Mouse (Mus musculus): ENCODE data around the gene Kcnn3. TPM values are rescaled to one million over a fixed set of nuclear protein-coding genes. Genes with fewer than 3 reads are reported as not detected.

The Kcnn3 gene
- total and polyA plus RNA-seq, 2 experiments from 2014 or later, result 7.3 to 23.3 TPM

GRCm38 (mm10) chr3:89534566-89535097 is 14.7 kb downstream of the Kcnn3 start:
- Histone ChIP-seq H3K27me3 (ENCODE audit: insufficient read depth, low read length) (no peaks in the 10 kb centered on the region), H3K9ac (replicated peaks; ENCODE audit: low read length, poor library complexity, severe bottlenecking) (no peak overlapping the region), H3K36me3 (ENCODE audit: insufficient read depth, low read length) (no peaks in the 10 kb centered on the region), H3K4me1 (ENCODE audit: insufficient read depth, low read length) (no peaks in the 10 kb centered on the region; the same call in 1 of the 2 replicates), H3K27ac (ENCODE audit: low read depth, low read length) (no peak overlapping the region; the same call in 1 of the 2 replicates), H3K4me2 (ENCODE audit: low read depth, low read length, poor library complexity, severe bottlenecking) (no peak overlapping the region), H3K9me3 (ENCODE audit: low read length) (no peaks in the 10 kb centered on the region), H3K4me3 (ENCODE audit: low read depth, low read length) (no peak overlapping the region)
- ATAC-seq (ENCODE audit: low FRiP score) (peak; percentile 56), DNase-seq (ENCODE audit: low spot score) (peak; percentile 78)
- no peak for TF ChIP-seq CTCF (IDR thresholded peaks at IDR 0.05)
- WGBS, result 31% methylated on average over 6 of the region's 6 CpGs

DNA sequence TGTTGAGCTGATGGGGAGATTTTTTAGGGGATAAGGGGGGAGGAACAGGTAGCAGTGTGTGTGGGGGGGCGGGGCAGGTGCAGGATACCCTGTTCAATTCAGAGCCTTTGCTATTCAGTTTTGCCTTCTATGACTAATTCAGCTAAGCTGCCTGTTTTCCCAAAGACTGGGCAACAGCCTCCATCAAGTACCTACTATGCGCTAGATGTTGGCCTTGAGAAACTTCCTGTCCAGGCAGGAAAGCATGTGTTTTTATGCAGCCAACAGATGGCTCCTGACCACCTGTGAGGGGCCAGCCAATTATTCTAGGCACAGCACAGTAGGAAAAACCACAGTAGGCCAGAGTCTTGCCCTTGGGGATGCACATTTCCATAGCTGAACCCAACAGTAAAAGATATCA is 15.2 kb downstream of the Kcnn3 start:
- Histone ChIP-seq H3K4me1 (ENCODE audit: insufficient read depth, low read length) (no peaks in the 10 kb centered on the region; the same call in 1 of the 2 replicates), H3K9me3 (ENCODE audit: low read length) (no peaks in the 10 kb centered on the region), H3K4me2 (ENCODE audit: low read depth, low read length, poor library complexity, severe bottlenecking) (no peak overlapping the region), H3K27ac (ENCODE audit: low read depth, low read length) (no peak overlapping the region; the same call in 1 of the 2 replicates), H3K9ac (replicated peaks; ENCODE audit: low read length, poor library complexity, severe bottlenecking) (no peak overlapping the region), H3K36me3 (ENCODE audit: insufficient read depth, low read length) (no peaks in the 10 kb centered on the region), H3K27me3 (ENCODE audit: insufficient read depth, low read length) (no peaks in the 10 kb centered on the region), H3K4me3 (ENCODE audit: low read depth, low read length) (no peak overlapping the region)
- TF ChIP-seq CTCF (IDR thresholded peaks at IDR 0.05), result no peak
- DNase-seq (ENCODE audit: low spot score) (no peak), ATAC-seq (ENCODE audit: low FRiP score) (no peak)
- WGBS, result 83% methylated on average over 2 of the region's 2 CpGs

- DNase-seq (ENCODE audit: low spot score) (no peak), ATAC-seq (ENCODE audit: low FRiP score) (no peak)
- Histone ChIP-seq H3K4me3 (ENCODE audit: low read depth, low read length) (no peak overlapping the region), H3K4me1 (ENCODE audit: insufficient read depth, low read length) (no peaks in the 10 kb centered on the region; the same call in 1 of the 2 replicates), H3K36me3 (ENCODE audit: insufficient read depth, low read length) (no peaks in the 10 kb centered on the region), H3K27ac (ENCODE audit: low read depth, low read length) (no peak overlapping the region), H3K9me3 (ENCODE audit: low read length) (no peaks in the 10 kb centered on the region), H3K9ac (replicated peaks; ENCODE audit: low read length, poor library complexity, severe bottlenecking) (no peak overlapping the region), H3K27me3 (ENCODE audit: insufficient read depth, low read length) (no peaks in the 10 kb centered on the region), H3K4me2 (ENCODE audit: low read depth, low read length, poor library complexity, severe bottlenecking) (no peak overlapping the region)
- WGBS, result 65% methylated on average over 10 of the region's 10 CpGs
- TF ChIP-seq CTCF (IDR thresholded peaks at IDR 0.05), result no peak
Measured at GRCm38 (mm10) chr3:89539036-89539739, 19.2 kb downstream of the Kcnn3 start.

- peak; percentile 67 for DNase-seq (ENCODE audit: low spot score)
- WGBS, result 60% methylated on average over 9 of the region's 9 CpGs
- no peaks in the 10 kb centered on the region for H3K27me3 ChIP-seq (ENCODE audit: insufficient read depth, low read length)
- H3K9ac ChIP-seq (replicated peaks; ENCODE audit: low read length, poor library complexity, severe bottlenecking), result no peak overlapping the region
- no peaks in the 10 kb centered on the region for H3K9me3 ChIP-seq (ENCODE audit: low read length)
- no peaks in the 10 kb centered on the region for H3K36me3 ChIP-seq (ENCODE audit: insufficient read depth, low read length)
- TF ChIP-seq CTCF (IDR thresholded peaks at IDR 0.05), result no peak
- H3K4me1 ChIP-seq (ENCODE audit: insufficient read depth, low read length), result no peaks in the 10 kb centered on the region; the same call in 1 of the 2 replicates
- H3K27ac ChIP-seq (ENCODE audit: low read depth, low read length), result no peak overlapping the region
- peak; percentile 71; the same call in 1 of the 2 replicates for ATAC-seq (ENCODE audit: low FRiP score)
- no peak overlapping the region for H3K4me2 ChIP-seq (ENCODE audit: low read depth, low read length, poor library complexity, severe bottlenecking)
- H3K4me3 ChIP-seq (ENCODE audit: low read depth, low read length), result no peak overlapping the region
Measured at GRCm38 (mm10) chr3:89539740-89540370, 19.9 kb downstream of the Kcnn3 start.

GRCm38 (mm10) chr3:89540371-89540743 is 20.4 kb downstream of the Kcnn3 start:
- TF ChIP-seq CTCF (IDR thresholded peaks at IDR 0.05), result no peak
- no peak for DNase-seq (ENCODE audit: low spot score)
- H3K4me1 ChIP-seq (ENCODE audit: insufficient read depth, low read length), result no peaks in the 10 kb centered on the region
- no peak overlapping the region for H3K27ac ChIP-seq (ENCODE audit: low read depth, low read length)
- no peak for ATAC-seq (ENCODE audit: low FRiP score)
- H3K9ac ChIP-seq (replicated peaks; ENCODE audit: low read length, poor library complexity, severe bottlenecking), result no peak overlapping the region
- H3K36me3 ChIP-seq (ENCODE audit: insufficient read depth, low read length), result no peaks in the 10 kb centered on the region
- H3K4me3 ChIP-seq (ENCODE audit: low read depth, low read length), result no peak overlapping the region
- H3K4me2 ChIP-seq (ENCODE audit: low read depth, low read length, poor library complexity, severe bottlenecking), result no peak overlapping the region
- no peaks in the 10 kb centered on the region for H3K9me3 ChIP-seq (ENCODE audit: low read length)
- no peaks in the 10 kb centered on the region for H3K27me3 ChIP-seq (ENCODE audit: insufficient read depth, low read length)
- WGBS, result 91% methylated on average over 6 of the region's 6 CpGs

GRCm38 (mm10) chr3:89546951-89547350 is 27.0 kb downstream of the Kcnn3 start:
- Histone ChIP-seq H3K27me3 (ENCODE audit: insufficient read depth, low read length) (no peaks in the 10 kb centered on the region), H3K27ac (ENCODE audit: low read depth, low read length) (0 out of 2 replicates have a peak overlapping the region, but pooled peaks have one; percentile 8), H3K36me3 (ENCODE audit: insufficient read depth, low read length) (no peaks in the 10 kb centered on the region), H3K9me3 (ENCODE audit: low read length) (no peaks in the 10 kb centered on the region), H3K9ac (replicated peaks; ENCODE audit: low read length, poor library complexity, severe bottlenecking) (no peak overlapping the region), H3K4me3 (ENCODE audit: low read depth, low read length) (no peak overlapping the region), H3K4me2 (ENCODE audit: low read depth, low read length, poor library complexity, severe bottlenecking) (no peak overlapping the region), H3K4me1 (ENCODE audit: insufficient read depth, low read length) (no peaks in the 10 kb centered on the region)
- 50% methylated on average over 5 of the region's 5 CpGs for WGBS
- peak; percentile 61 for DNase-seq (ENCODE audit: low spot score)
- no peak for ATAC-seq (ENCODE audit: low FRiP score)
- no peak for TF ChIP-seq CTCF (IDR thresholded peaks at IDR 0.05)
